Mouse (Mus musculus) kidney, adult 11 months (tissue): Measurements from ENCODE around the gene Rtn4r.

ENCODE experiments used
- DNase-seq: peaks from one replicate; pipeline ENCODE4 v3.0.0; 2022

Rtn4r gene

GRCm38 (mm10) chr16:18197881-18198280, 70.4 kb downstream of the Rtn4r start:
- no peak for DNase-seq

GRCm38 (mm10) chr16:18198365-18199098, 71.1 kb downstream of the Rtn4r start:
- DNase-seq: no peak

- DNase-seq: no peak
Measured at GRCm38 (mm10) chr16:18200062-18200461, 72.6 kb downstream of the Rtn4r start.

- DNase-seq: no peak
Measured at GRCm38 (mm10) chr16:18201620-18202019, 74.2 kb downstream of the Rtn4r start.
